Mouse (Mus musculus): Measurements from ENCODE around the gene Stpg2. TPM values are rescaled to one million over a fixed set of nuclear protein-coding genes. Genes with fewer than 3 reads are reported as not detected.
"Not testable (repeated sequence)": the region's sequence is repeated elsewhere in the genome, so short reads cannot be mapped to it uniquely, and the experiment has no call there.

Stpg2 gene
- polyA plus RNA-seq, 1 experiment from 2014 or later = 0.15 TPM

DNA sequence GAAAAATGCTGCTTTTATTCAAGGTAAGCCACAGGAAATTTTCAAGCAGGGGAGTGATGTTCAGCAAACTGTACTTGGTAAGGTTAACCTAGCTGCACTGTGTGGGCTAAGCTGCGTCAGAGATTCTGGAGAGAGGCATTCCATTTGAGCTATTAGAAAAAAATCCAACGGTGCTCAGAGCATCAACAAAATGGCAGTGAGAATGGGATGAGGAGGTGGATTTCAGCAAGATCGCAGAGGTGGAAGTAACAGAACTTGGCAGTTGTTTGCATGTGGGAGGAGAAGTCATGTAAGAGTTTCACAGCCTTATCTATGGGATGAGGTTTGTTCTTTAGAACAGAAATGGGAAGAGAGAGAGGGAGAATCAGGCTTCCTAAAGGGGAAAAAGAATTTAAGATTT, 5.2 kb upstream of the Stpg2 start:
- no peak for ATAC-seq (ENCODE audit: low FRiP score)
- Histone ChIP-seq H3K9ac (ENCODE audit: low read length) (no peak overlapping the region), H3K9me3 (ENCODE audit: control insufficient read depth, low read length) (no peaks in the 10 kb centered on the region), H3K4me3 (ENCODE audit: low read depth, low read length) (no peak overlapping the region), H3K27me3 (ENCODE audit: control insufficient read depth, insufficient read depth, low read length) (peaks cover 8% of the 10 kb centered on the region), H3K36me3 (ENCODE audit: control insufficient read depth, insufficient read depth, low read length) (no peaks in the 10 kb centered on the region), H3K4me2 (no peak overlapping the region), H3K27ac (ENCODE audit: low read depth, low read length) (no peak overlapping the region), H3K4me1 (ENCODE audit: control insufficient read depth, insufficient read depth, low read length) (no peaks in the 10 kb centered on the region)
- DNase-seq (ENCODE audit: low spot score, missing footprints) = no peak
- 77% methylated on average over 3 of the region's 3 CpGs for WGBS

- no peaks in the 10 kb centered on the region for H3K9me3 ChIP-seq (ENCODE audit: control insufficient read depth, low read length)
- DNase-seq (ENCODE audit: low spot score, missing footprints) = no peak
- H3K4me3 ChIP-seq (ENCODE audit: low read depth, low read length) = no peak overlapping the region
- H3K4me2 ChIP-seq = no peak overlapping the region
- H3K9ac ChIP-seq (ENCODE audit: low read length) = no peak overlapping the region
- no peaks in the 10 kb centered on the region for H3K36me3 ChIP-seq (ENCODE audit: control insufficient read depth, insufficient read depth, low read length)
- 69% methylated on average over 9 of the region's 9 CpGs for WGBS
- H3K27me3 ChIP-seq (ENCODE audit: control insufficient read depth, insufficient read depth, low read length) = no peaks in the 10 kb centered on the region
- ATAC-seq (ENCODE audit: low FRiP score) = no peak
- no peaks in the 10 kb centered on the region for H3K4me1 ChIP-seq (ENCODE audit: control insufficient read depth, insufficient read depth, low read length)
- no peak overlapping the region for H3K27ac ChIP-seq (ENCODE audit: low read depth, low read length)
Measured at GRCm38 (mm10) chr3:139216945-139217344, 11.5 kb downstream of the Stpg2 start.

DNA sequence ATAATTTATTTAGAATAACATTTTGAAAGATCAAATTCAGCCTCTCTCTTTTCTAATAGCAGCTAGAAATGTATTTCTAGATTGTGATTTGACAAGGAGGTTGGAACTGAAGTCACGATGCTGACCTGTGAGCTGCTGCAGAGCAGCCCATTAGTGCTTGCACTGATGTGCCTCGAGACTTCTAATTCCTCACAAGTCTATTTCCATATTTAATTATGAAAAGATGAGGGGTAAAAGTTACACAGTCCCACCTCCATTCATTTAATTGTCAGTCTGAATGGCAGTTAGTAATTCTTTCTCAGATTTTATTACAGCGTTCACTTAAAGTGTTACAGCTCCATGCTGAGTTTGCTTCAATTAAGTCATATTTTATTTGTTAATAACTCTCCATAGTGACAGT, 19.6 kb downstream of the Stpg2 start:
- WGBS = 89% methylated on average over 3 of the region's 3 CpGs
- ATAC-seq (ENCODE audit: low FRiP score) (no peak), DNase-seq (ENCODE audit: low spot score, missing footprints) (no peak)
- no peak overlapping the region for H3K4me2 ChIP-seq
- no peaks in the 10 kb centered on the region for H3K27me3 ChIP-seq (ENCODE audit: control insufficient read depth, insufficient read depth, low read length)
- no peaks in the 10 kb centered on the region for H3K36me3 ChIP-seq (ENCODE audit: control insufficient read depth, insufficient read depth, low read length)
- no peaks in the 10 kb centered on the region for H3K9me3 ChIP-seq (ENCODE audit: control insufficient read depth, low read length)
- H3K4me1 ChIP-seq (ENCODE audit: control insufficient read depth, insufficient read depth, low read length) = no peaks in the 10 kb centered on the region
- no peak overlapping the region for H3K4me3 ChIP-seq (ENCODE audit: low read depth, low read length)
- no peak overlapping the region for H3K27ac ChIP-seq (ENCODE audit: low read depth, low read length)
- H3K9ac ChIP-seq (ENCODE audit: low read length) = no peak overlapping the region

- no peak for DNase-seq (ENCODE audit: low spot score, missing footprints)
- no peaks in the 10 kb centered on the region for H3K27me3 ChIP-seq (ENCODE audit: control insufficient read depth, insufficient read depth, low read length)
- H3K4me3 ChIP-seq (ENCODE audit: low read depth, low read length) = no peak overlapping the region
- H3K4me1 ChIP-seq (ENCODE audit: control insufficient read depth, insufficient read depth, low read length) = no peaks in the 10 kb centered on the region
- no peak overlapping the region for H3K4me2 ChIP-seq
- no peak overlapping the region for H3K9ac ChIP-seq (ENCODE audit: low read length)
- H3K27ac ChIP-seq (ENCODE audit: low read depth, low read length) = no peak overlapping the region
- H3K9me3 ChIP-seq (ENCODE audit: control insufficient read depth, low read length) = no peaks in the 10 kb centered on the region
- H3K36me3 ChIP-seq (ENCODE audit: control insufficient read depth, insufficient read depth, low read length) = no peaks in the 10 kb centered on the region
- WGBS = 90% methylated on average over 4 of the region's 4 CpGs
- no peak for ATAC-seq (ENCODE audit: low FRiP score)
Measured at GRCm38 (mm10) chr3:139226811-139227210, 21.3 kb downstream of the Stpg2 start.

- no peaks in the 10 kb centered on the region for H3K27me3 ChIP-seq (ENCODE audit: control insufficient read depth, insufficient read depth, low read length)
- ATAC-seq (ENCODE audit: low FRiP score) (no peak), DNase-seq (ENCODE audit: low spot score, missing footprints) (no peak)
- H3K9ac ChIP-seq (ENCODE audit: low read length) = no peak overlapping the region
- H3K4me3 ChIP-seq (ENCODE audit: low read depth, low read length) = no peak overlapping the region
- H3K36me3 ChIP-seq (ENCODE audit: control insufficient read depth, insufficient read depth, low read length) = no peaks in the 10 kb centered on the region
- no peaks in the 10 kb centered on the region for H3K9me3 ChIP-seq (ENCODE audit: control insufficient read depth, low read length)
- WGBS = 85% methylated on average over 2 of the region's 2 CpGs
- H3K27ac ChIP-seq (ENCODE audit: low read depth, low read length) = no peak overlapping the region
- no peaks in the 10 kb centered on the region for H3K4me1 ChIP-seq (ENCODE audit: control insufficient read depth, insufficient read depth, low read length)
- no peak overlapping the region for H3K4me2 ChIP-seq
Measured at GRCm38 (mm10) chr3:139245219-139245618, 39.7 kb downstream of the Stpg2 start.

GRCm38 (mm10) chr3:139246508-139246907, 41.0 kb downstream of the Stpg2 start:
- H3K9ac ChIP-seq (ENCODE audit: low read length) = no peak overlapping the region
- 55% methylated on average over 4 of the region's 4 CpGs for WGBS
- no peak overlapping the region for H3K4me2 ChIP-seq
- no peak overlapping the region for H3K4me3 ChIP-seq (ENCODE audit: low read depth, low read length)
- no peaks in the 10 kb centered on the region for H3K36me3 ChIP-seq (ENCODE audit: control insufficient read depth, insufficient read depth, low read length)
- no peaks in the 10 kb centered on the region for H3K4me1 ChIP-seq (ENCODE audit: control insufficient read depth, insufficient read depth, low read length)
- H3K27me3 ChIP-seq (ENCODE audit: control insufficient read depth, insufficient read depth, low read length) = no peaks in the 10 kb centered on the region
- H3K27ac ChIP-seq (ENCODE audit: low read depth, low read length) = no peak overlapping the region
- ATAC-seq (ENCODE audit: low FRiP score) (no peak), DNase-seq (ENCODE audit: low spot score, missing footprints) (no peak)
- no peaks in the 10 kb centered on the region for H3K9me3 ChIP-seq (ENCODE audit: control insufficient read depth, low read length)

DNA sequence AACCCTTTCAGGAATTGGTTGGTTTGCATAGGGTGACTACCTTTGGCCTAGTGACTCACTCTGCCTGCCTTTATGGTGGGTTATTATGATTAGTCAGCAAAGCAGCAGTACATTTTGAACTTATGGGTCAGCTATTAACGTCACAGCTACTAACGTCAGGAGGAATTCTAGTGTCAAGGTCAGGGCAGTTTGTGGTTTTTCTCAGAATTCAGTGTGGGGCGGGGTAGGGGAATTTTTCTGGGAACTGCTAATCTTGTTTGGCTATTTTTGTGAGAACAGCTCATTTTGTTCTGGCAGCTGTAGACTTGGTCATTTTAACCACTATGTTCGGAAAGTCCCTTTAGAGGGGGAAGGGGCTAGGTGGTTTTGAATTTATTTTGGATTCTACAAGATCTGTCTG, 56.9 kb downstream of the Stpg2 start:
- not testable (repeated sequence) for H3K36me3 ChIP-seq (ENCODE audit: control insufficient read depth, insufficient read depth, low read length); H3K4me1 ChIP-seq (ENCODE audit: control insufficient read depth, insufficient read depth, low read length); DNase-seq (ENCODE audit: low spot score, missing footprints); H3K4me2 ChIP-seq; H3K27me3 ChIP-seq (ENCODE audit: control insufficient read depth, insufficient read depth, low read length); ATAC-seq (ENCODE audit: low FRiP score); H3K27ac ChIP-seq (ENCODE audit: low read depth, low read length); H3K9me3 ChIP-seq (ENCODE audit: control insufficient read depth, low read length); H3K4me3 ChIP-seq (ENCODE audit: low read depth, low read length); H3K9ac ChIP-seq (ENCODE audit: low read length)
- WGBS = 90% methylated on average over 4 of the region's 4 CpGs

DNA sequence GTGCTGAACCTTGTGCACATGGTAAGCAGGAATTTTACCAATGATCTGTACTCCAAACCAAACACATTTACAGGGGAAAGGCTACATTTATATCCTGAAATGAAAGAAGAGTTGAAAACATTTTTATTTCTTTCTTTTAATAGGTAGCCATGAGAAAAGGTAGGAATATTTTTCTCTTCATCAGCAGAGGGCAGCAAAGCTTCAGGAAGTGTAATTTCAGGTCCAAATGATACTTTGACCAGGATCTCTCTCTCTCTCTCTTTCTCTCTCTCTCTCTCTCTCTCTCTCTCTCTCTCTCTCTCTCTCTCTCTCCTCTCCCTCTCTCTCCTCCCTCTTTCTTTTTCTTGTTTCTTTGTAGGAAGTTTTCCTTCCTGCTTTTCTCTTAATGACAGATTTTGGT, 92.4 kb downstream of the Stpg2 start:
- ATAC-seq (ENCODE audit: low FRiP score) (no peak), DNase-seq (ENCODE audit: low spot score, missing footprints) (no peak)
- Histone ChIP-seq H3K4me2 (no peak overlapping the region), H3K9ac (ENCODE audit: low read length) (no peak overlapping the region), H3K4me3 (ENCODE audit: low read depth, low read length) (no peak overlapping the region), H3K4me1 (ENCODE audit: control insufficient read depth, insufficient read depth, low read length) (no peaks in the 10 kb centered on the region), H3K36me3 (ENCODE audit: control insufficient read depth, insufficient read depth, low read length) (no peaks in the 10 kb centered on the region), H3K27me3 (ENCODE audit: control insufficient read depth, insufficient read depth, low read length) (no peaks in the 10 kb centered on the region), H3K27ac (ENCODE audit: low read depth, low read length) (no peak overlapping the region), H3K9me3 (ENCODE audit: control insufficient read depth, low read length) (no peaks in the 10 kb centered on the region)

DNA sequence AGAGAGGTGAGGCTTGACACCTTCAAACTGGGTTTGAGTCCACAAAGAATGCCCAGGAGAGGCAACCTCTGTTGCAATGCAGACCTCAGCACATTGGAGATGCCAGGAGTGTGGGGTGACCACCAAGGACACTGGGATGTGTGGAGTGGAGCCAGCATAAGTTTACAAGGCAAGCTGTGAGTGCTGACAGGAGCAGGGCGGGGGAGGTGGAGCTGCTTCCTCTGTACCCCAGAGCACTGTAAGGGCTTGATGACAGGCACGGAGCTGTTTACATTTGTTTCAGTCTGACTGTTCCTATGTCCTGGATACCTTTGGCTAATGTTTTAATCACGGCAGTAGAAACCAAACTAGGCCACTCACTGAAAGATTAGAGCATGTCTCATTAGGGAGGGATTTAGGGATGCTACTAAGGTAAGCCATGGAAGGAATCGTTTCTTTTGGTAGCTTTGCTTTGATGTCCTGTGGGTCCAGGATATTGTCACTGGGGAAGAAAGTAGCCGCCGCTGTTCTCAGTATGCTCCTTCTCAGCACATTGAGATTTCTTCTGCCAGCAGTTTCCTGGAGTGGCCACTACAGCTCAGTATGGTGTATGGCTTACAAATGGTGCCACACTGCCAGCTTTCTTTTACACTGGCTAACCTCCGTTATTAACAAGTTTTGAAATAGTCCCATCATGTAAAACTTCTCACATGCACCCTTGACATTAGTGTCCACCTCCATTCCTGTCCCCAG, 102.8 kb downstream of the Stpg2 start:
- Histone ChIP-seq H3K4me2 (no peak overlapping the region), H3K36me3 (ENCODE audit: control insufficient read depth, insufficient read depth, low read length) (no peaks in the 10 kb centered on the region), H3K4me1 (ENCODE audit: control insufficient read depth, insufficient read depth, low read length) (no peaks in the 10 kb centered on the region), H3K9ac (ENCODE audit: low read length) (no peak overlapping the region), H3K27ac (ENCODE audit: low read depth, low read length) (no peak overlapping the region), H3K9me3 (ENCODE audit: control insufficient read depth, low read length) (no peaks in the 10 kb centered on the region), H3K27me3 (ENCODE audit: control insufficient read depth, insufficient read depth, low read length) (no peaks in the 10 kb centered on the region), H3K4me3 (ENCODE audit: low read depth, low read length) (no peak overlapping the region)
- no peak for DNase-seq (ENCODE audit: low spot score, missing footprints)
- 49% methylated on average over 7 of the region's 7 CpGs for WGBS
- no peak for ATAC-seq (ENCODE audit: low FRiP score)
